Mouse (Mus musculus): ENCODE measurements at regions not wholly inside any gene's neighbourhood (a gene's known extent, or its start where the extent isn't known, plus 50 kb on each side); places are given as distances from the start of the nearest gene placed in this dataset.

DNA sequence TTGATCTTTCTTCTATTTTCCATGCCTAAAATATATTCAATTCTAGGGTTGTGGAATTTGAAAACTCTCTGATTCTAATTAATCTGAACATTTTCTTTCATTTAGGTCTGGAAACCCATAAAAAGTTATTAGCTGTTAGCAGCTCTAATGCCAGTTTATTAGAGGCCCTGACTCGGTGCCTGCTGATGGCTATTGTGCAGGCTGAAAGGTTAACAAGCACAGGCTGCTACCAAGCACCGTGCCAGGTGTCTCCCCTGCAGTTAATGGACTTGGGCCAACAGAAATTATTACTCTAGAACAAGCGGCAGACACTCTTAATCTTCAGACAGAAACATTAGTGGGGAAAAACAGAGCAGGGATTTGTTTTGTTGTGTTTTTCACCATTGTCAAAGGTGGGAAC is 317.8 kb downstream of the Nsun3 start:
- Histone ChIP-seq H3K27ac (no peak overlapping the region), H3K4me3 (no peak overlapping the region), H3K4me2 (replicated peaks) (0 out of 2 replicates have a peak overlapping the region, but pooled peaks have one; percentile 5), H3K36me3 (no peaks in the 10 kb centered on the region), H3K9ac (no peak overlapping the region), H3K4me1 (peaks cover 18% of the 10 kb centered on the region), H3K9me3 (no peaks in the 10 kb centered on the region), H3K27me3 (0 out of 2 replicates have a peak, but pooled peaks cover 5% of the 10 kb centered on the region)
- 6% methylated on average over 3 of the region's 3 CpGs for WGBS
- ATAC-seq (ENCODE audit: low FRiP score, low read depth): peak; percentile 90

DNA sequence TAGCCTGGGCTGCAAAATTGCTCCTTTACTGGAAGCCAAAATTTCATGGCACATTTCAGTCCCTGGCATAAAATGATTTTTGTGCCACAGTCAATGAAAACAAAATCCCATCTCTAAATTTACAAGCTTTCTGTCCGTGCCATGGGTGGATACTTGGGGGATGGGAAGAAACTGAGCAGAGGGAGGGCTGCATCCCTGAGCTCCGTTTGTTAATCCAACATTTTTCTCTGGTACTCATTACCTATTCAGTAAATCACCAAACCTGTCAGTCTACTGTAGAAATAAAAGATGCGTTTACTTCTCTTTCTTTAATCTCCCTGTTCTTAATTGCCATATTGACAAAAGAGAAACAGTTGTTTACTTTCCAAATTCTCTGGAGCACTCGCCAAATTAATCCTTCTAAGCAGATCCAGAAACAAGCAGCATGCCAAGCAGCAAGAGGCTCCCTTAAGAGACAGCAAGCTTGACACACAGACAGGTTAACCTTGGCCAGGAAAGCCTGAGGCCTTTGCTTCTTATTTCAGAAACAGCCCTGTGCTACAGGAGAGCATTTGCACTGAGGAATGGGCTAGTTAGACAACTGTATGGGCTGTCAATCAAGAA is 326.6 kb downstream of the Nsun3 start:
- ATAC-seq (ENCODE audit: low FRiP score, low read depth): no peak
- no peak overlapping the region for H3K4me3 ChIP-seq

GRCm38 (mm10) chr16:62449735-62450134 is 336.9 kb downstream of the Nsun3 start:
- Histone ChIP-seq H3K36me3 (no peaks in the 10 kb centered on the region), H3K27me3 (no peaks in the 10 kb centered on the region), H3K4me2 (replicated peaks) (no peak overlapping the region), H3K9me3 (no peaks in the 10 kb centered on the region), H3K27ac (no peak overlapping the region), H3K9ac (no peak overlapping the region), H3K4me3 (no peak overlapping the region), H3K4me1 (no peaks in the 10 kb centered on the region)
- WGBS: 91% methylated on average over 3 of the region's 3 CpGs
- no peak for ATAC-seq (ENCODE audit: low FRiP score, low read depth)

More for the DNA sequence above, 326.6 kb downstream of the Nsun3 start:
- Histone ChIP-seq H3K4me2 (replicated peaks) (no peak overlapping the region), H3K9ac (no peak overlapping the region), H3K27ac (no peak overlapping the region), H3K9me3 (0 out of 2 replicates have a peak, but pooled peaks cover 4% of the 10 kb centered on the region), H3K36me3 (no peaks in the 10 kb centered on the region), H3K27me3 (0 out of 2 replicates have a peak, but pooled peaks cover 3% of the 10 kb centered on the region), H3K4me1 (no peaks in the 10 kb centered on the region)
- 21% methylated on average over 4 of the region's 4 CpGs for WGBS

- Histone ChIP-seq H3K36me3 (no peaks in the 10 kb centered on the region), H3K4me1 (no peaks in the 10 kb centered on the region), H3K27me3 (no peaks in the 10 kb centered on the region), H3K27ac (no peak overlapping the region), H3K9me3 (no peaks in the 10 kb centered on the region), H3K9ac (no peak overlapping the region), H3K4me2 (replicated peaks) (no peak overlapping the region), H3K4me3 (no peak overlapping the region)
- 76% methylated on average over 3 of the region's 3 CpGs for WGBS
- no peak for ATAC-seq (ENCODE audit: low FRiP score, low read depth)
These were observed 339.2 kb downstream of the Nsun3 start for GRCm38 (mm10) chr16:62447380-62447779.

GRCm38 (mm10) chr16:62441197-62441596 is 345.4 kb downstream of the Nsun3 start:
- Histone ChIP-seq H3K27ac (no peak overlapping the region), H3K9ac (no peak overlapping the region), H3K4me3 (no peak overlapping the region), H3K36me3 (no peaks in the 10 kb centered on the region), H3K9me3 (no peaks in the 10 kb centered on the region), H3K4me2 (replicated peaks) (no peak overlapping the region), H3K27me3 (no peaks in the 10 kb centered on the region), H3K4me1 (no peaks in the 10 kb centered on the region)
- ATAC-seq (ENCODE audit: low FRiP score, low read depth): no peak
- WGBS: 75% methylated on average over 4 of the region's 4 CpGs

- H3K9me3 ChIP-seq: no peaks in the 10 kb centered on the region
- 54% methylated on average over 2 of the region's 2 CpGs for WGBS
- H3K4me1 ChIP-seq: no peaks in the 10 kb centered on the region
- H3K36me3 ChIP-seq: no peaks in the 10 kb centered on the region
- H3K4me3 ChIP-seq: no peak overlapping the region
- no peak overlapping the region for H3K27ac ChIP-seq
- no peaks in the 10 kb centered on the region for H3K27me3 ChIP-seq
- H3K9ac ChIP-seq: no peak overlapping the region
- ATAC-seq (ENCODE audit: low FRiP score, low read depth): no peak
- no peak overlapping the region for H3K4me2 ChIP-seq (replicated peaks)
These were observed 353.5 kb downstream of the Nsun3 start for GRCm38 (mm10) chr16:62433125-62433524.

GRCm38 (mm10) chr16:62414485-62414884 is 372.1 kb downstream of the Nsun3 start:
- Histone ChIP-seq H3K4me3 (no peak overlapping the region), H3K4me1 (no peaks in the 10 kb centered on the region), H3K9me3 (no peaks in the 10 kb centered on the region), H3K27me3 (no peaks in the 10 kb centered on the region), H3K36me3 (no peaks in the 10 kb centered on the region), H3K27ac (no peak overlapping the region), H3K9ac (no peak overlapping the region), H3K4me2 (replicated peaks) (no peak overlapping the region)
- 31% methylated on average over 1 of the region's 1 CpGs for whole genome bisulfite sequencing
- peak; percentile 44; the same call in 1 of the 2 replicates for ATAC-seq (ENCODE audit: low FRiP score, low read depth)

- no peak overlapping the region for H3K27ac ChIP-seq
- no peaks in the 10 kb centered on the region for H3K9me3 ChIP-seq
- H3K4me1 ChIP-seq: no peaks in the 10 kb centered on the region
- no peaks in the 10 kb centered on the region for H3K36me3 ChIP-seq
- 53% methylated on average over 3 of the region's 3 CpGs for WGBS
- ATAC-seq (ENCODE audit: low FRiP score, low read depth): no peak
- H3K4me3 ChIP-seq: no peak overlapping the region
- no peak overlapping the region for H3K9ac ChIP-seq
- H3K27me3 ChIP-seq: no peaks in the 10 kb centered on the region
- no peak overlapping the region for H3K4me2 ChIP-seq (replicated peaks)
These were observed 379.0 kb downstream of the Nsun3 start for GRCm38 (mm10) chr16:62407526-62408165.

DNA sequence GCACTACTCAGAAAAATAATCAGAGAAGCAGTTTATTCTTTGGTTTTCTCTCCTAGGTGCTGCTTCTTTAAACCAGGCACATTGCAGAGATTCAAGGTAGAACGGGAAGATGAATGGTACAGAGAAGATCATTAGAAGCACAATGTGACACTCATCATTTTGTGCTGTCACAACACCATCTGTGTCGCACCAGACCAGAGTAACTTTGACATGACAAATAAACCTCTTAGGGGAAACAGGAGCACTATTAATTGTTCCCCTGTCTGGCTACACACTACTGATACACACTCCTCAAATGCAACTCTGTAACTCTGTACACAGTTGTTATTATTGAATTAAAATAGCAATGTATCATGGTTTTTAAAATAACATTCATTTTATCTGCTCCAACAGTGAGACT is 380.2 kb downstream of the Nsun3 start:
- Histone ChIP-seq H3K4me3 (no peak overlapping the region), H3K4me2 (replicated peaks) (no peak overlapping the region), H3K4me1 (no peaks in the 10 kb centered on the region), H3K9me3 (no peaks in the 10 kb centered on the region), H3K36me3 (no peaks in the 10 kb centered on the region), H3K27me3 (no peaks in the 10 kb centered on the region), H3K9ac (no peak overlapping the region), H3K27ac (no peak overlapping the region)
- ATAC-seq (ENCODE audit: low FRiP score, low read depth): no peak
- 75% methylated on average over 2 of the region's 2 CpGs for WGBS

- ATAC-seq (ENCODE audit: low FRiP score, low read depth): no peak
- H3K36me3 ChIP-seq: no peaks in the 10 kb centered on the region
These were observed 429.3 kb downstream of the Nsun3 start for GRCm38 (mm10) chr16:62357279-62357678.

DNA sequence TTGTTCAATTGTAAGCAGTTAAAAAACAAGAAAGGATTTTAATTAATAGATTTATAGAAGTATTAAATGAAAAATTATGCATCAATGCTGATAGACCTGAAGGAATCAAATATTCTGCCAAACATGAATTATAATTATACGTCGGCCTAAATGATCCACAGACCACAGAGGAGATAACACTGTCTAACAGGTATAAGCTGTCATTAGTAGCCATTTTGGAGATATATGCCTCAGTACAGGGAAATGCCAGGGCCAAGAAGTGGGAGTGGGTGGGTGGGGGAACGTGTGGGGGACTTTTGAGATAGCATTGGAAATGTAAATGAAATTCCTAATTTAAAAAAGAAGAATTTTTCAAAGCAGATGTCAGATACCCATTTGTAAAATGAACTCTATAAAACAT is 430.3 kb downstream of the Nsun3 start:
- Histone ChIP-seq H3K9me3 (no peaks in the 10 kb centered on the region), H3K27ac (no peak overlapping the region), H3K4me3 (no peak overlapping the region), H3K4me2 (replicated peaks) (no peak overlapping the region), H3K36me3 (no peaks in the 10 kb centered on the region), H3K27me3 (no peaks in the 10 kb centered on the region), H3K9ac (no peak overlapping the region), H3K4me1 (no peaks in the 10 kb centered on the region)
- no peak for ATAC-seq (ENCODE audit: low FRiP score, low read depth)
- 82% methylated on average over 3 of the region's 3 CpGs for WGBS

More at GRCm38 (mm10) chr16:62357279-62357678, 429.3 kb downstream of the Nsun3 start:
- Histone ChIP-seq H3K27ac (no peak overlapping the region), H3K9ac (no peak overlapping the region), H3K27me3 (no peaks in the 10 kb centered on the region), H3K4me2 (replicated peaks) (no peak overlapping the region), H3K4me3 (no peak overlapping the region), H3K9me3 (no peaks in the 10 kb centered on the region), H3K4me1 (no peaks in the 10 kb centered on the region)

DNA sequence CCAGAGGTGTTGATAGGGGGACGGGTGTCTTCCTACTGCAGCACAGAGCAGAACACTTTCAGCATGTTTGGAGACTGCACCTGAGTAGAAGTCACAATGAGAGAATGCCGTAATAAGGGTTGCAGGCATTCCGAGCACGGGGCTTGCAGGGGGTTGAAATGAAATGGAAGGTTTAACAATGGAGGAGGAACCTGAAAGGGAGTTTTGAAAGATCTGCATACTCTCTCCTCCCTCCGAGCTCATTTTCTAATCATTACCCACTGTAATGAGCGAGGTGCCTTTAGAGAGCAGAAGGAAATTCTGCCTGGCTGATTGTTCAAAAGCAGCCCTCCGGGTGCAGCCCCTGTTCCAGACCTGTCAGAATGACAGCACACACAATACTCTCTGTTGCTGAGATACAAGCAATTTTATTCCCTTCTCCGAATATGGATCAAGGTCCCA is 430.8 kb downstream of the Nsun3 start:
- H3K27me3 ChIP-seq: no peaks in the 10 kb centered on the region
- H3K36me3 ChIP-seq: no peaks in the 10 kb centered on the region
- H3K9me3 ChIP-seq: no peaks in the 10 kb centered on the region
- no peak overlapping the region for H3K4me2 ChIP-seq (replicated peaks)
- H3K9ac ChIP-seq: no peak overlapping the region
- no peak for ATAC-seq (ENCODE audit: low FRiP score, low read depth)
- H3K4me1 ChIP-seq: no peaks in the 10 kb centered on the region
- no peak overlapping the region for H3K27ac ChIP-seq
- 68% methylated on average over 8 of the region's 8 CpGs for WGBS
- no peak overlapping the region for H3K4me3 ChIP-seq

All from limb, embryonic 13.5 days (tissue).